Mouse (Mus musculus) megakaryocyte, embryonic 14.5 days (primary cell): ENCODE data around the gene Myom1.

Experiments
- FLI1 ChIP-seq: IDR thresholded peaks from 2 replicates; pipeline ENCODE4 v1.6.1; 2012; ENCODE audit warnings: low read length, inconsistent platforms, mixed read lengths
- GATA1 ChIP-seq: IDR thresholded peaks from 3 replicates; pipeline ENCODE4 v1.6.1; 2012; ENCODE audit warnings: mixed read lengths, low read length, inconsistent platforms, borderline replicate concordance

DNA sequence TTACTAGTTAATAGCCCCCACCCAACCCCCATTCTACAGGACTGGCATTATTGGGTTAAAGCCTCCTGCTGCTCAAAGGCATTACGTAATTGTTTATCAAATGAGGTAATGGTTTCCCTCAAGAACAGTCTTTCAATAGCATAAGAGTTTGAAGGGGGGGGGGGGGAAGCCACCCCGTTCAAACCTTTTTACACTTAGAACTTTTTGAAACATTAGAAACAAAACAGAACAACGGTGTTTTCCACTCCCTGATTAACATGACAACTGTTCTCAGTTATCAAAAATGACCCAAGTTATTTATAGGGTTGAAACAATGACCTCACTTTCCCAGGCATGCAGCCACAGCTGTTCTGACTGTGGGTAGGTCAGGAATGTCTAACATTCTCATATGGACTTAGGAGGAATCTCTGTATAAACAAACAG, 9.0 kb upstream of the Myom1 start:
- TF ChIP-seq GATA1, result no peak
- no peak for TF ChIP-seq FLI1
